Mouse (Mus musculus) frontal cortex, postnatal 25 days (tissue): ENCODE results near the gene Cd2bp2.
"Not testable (repeated sequence)": the region's sequence is repeated elsewhere in the genome, so short reads cannot be mapped to it uniquely, and the experiment has no call there.

Source experiments
- DNase-seq, 2 experiments: peaks; one replicate each; pipeline ENCODE4 v3.0.0; 2022; ENCODE audit warnings: low spot score in 2 of 2

The Cd2bp2 gene

GRCm38 (mm10) chr7:127190672-127191071 lies 5.2 kb downstream of the Cd2bp2 start:
- no peak for DNase-seq

- no peak for DNase-seq
Measured at GRCm38 (mm10) chr7:127188305-127189276, 7.3 kb downstream of the Cd2bp2 start.

- no peak for DNase-seq
Measured at GRCm38 (mm10) chr7:127187351-127187750, 8.5 kb downstream of the Cd2bp2 start.

- DNase-seq, result no peak
Measured at GRCm38 (mm10) chr7:127185601-127186000, 10.2 kb downstream of the Cd2bp2 start.

- DNase-seq, result no peak
Measured at GRCm38 (mm10) chr7:127184720-127185119, 11.1 kb downstream of the Cd2bp2 start.

- no peak for DNase-seq
Measured at GRCm38 (mm10) chr7:127183828-127184227, 12.0 kb downstream of the Cd2bp2 start.

- no peak for DNase-seq
Measured at GRCm38 (mm10) chr7:127183345-127183744, 12.5 kb downstream of the Cd2bp2 start.

- not testable (repeated sequence) for DNase-seq
Measured at GRCm38 (mm10) chr7:127181724-127182123, 14.1 kb downstream of the Cd2bp2 start.

GRCm38 (mm10) chr7:127180783-127181182 lies 15.1 kb downstream of the Cd2bp2 start:
- no peak for DNase-seq

GRCm38 (mm10) chr7:127176937-127177336 lies 18.9 kb downstream of the Cd2bp2 start:
- DNase-seq, result no peak

GRCm38 (mm10) chr7:127166501-127166900 lies 29.3 kb downstream of the Cd2bp2 start:
- no peak for DNase-seq

- no peak for DNase-seq
Measured at GRCm38 (mm10) chr7:127165607-127166493, 30.0 kb downstream of the Cd2bp2 start.

GRCm38 (mm10) chr7:127164002-127164401 lies 31.8 kb downstream of the Cd2bp2 start:
- DNase-seq, result no peak

- DNase-seq, result no peak
Measured at GRCm38 (mm10) chr7:127162546-127162945, 33.3 kb downstream of the Cd2bp2 start.

GRCm38 (mm10) chr7:127157548-127157947 lies 38.3 kb downstream of the Cd2bp2 start:
- no peak for DNase-seq

GRCm38 (mm10) chr7:127153477-127153876 lies 42.4 kb downstream of the Cd2bp2 start:
- no peak for DNase-seq

- no peak for DNase-seq
Measured at GRCm38 (mm10) chr7:127152464-127152863, 43.4 kb downstream of the Cd2bp2 start.

- no peak for DNase-seq
Measured at GRCm38 (mm10) chr7:127147901-127148300, 47.9 kb downstream of the Cd2bp2 start.

- no peak for DNase-seq
Measured at GRCm38 (mm10) chr7:127146267-127146603, 49.6 kb downstream of the Cd2bp2 start.

- no peak for DNase-seq
Measured at GRCm38 (mm10) chr7:127145387-127146266, 50.2 kb downstream of the Cd2bp2 start.

- no peak for DNase-seq
Measured at GRCm38 (mm10) chr7:127144412-127144811, 51.4 kb downstream of the Cd2bp2 start.
